Mouse (Mus musculus) CD4-positive helper T cell, adult 2 months (primary cell): ENCODE results near the gene Gm49373.

Experiments used
- DNase-seq: peaks from one replicate; pipeline ENCODE4 v3.0.0-alpha.2; 2012; ENCODE audit warnings: low read depth, missing footprints, low spot score

The Gm49373 gene

GRCm38 (mm10) chr9:21073044-21073840, at the start of gene Gm49373, which contains the start of gene Fdx1l:
TSS of gene Gm49373 (minus strand) at chr9:21073096.
TSS of gene Fdx1l (minus strand) at chr9:21073614.
- peak; percentile 88 for DNase-seq

- no peak for DNase-seq
These were observed 48.6 kb upstream of the Gm49373 start for GRCm38 (mm10) chr9:21121483-21121882.

GRCm38 (mm10) chr9:21117073-21117472, 44.2 kb upstream of the Gm49373 start:
- DNase-seq = no peak

- DNase-seq = no peak
These were observed 42.2 kb upstream of the Gm49373 start for GRCm38 (mm10) chr9:21115105-21115504.

- no peak for DNase-seq
These were observed 41.3 kb upstream of the Gm49373 start for GRCm38 (mm10) chr9:21114190-21114589.

- no peak for DNase-seq
These were observed 40.9 kb upstream of the Gm49373 start for GRCm38 (mm10) chr9:21113751-21114150.

GRCm38 (mm10) chr9:21107607-21108237, 34.8 kb upstream of the Gm49373 start:
- DNase-seq = no peak

GRCm38 (mm10) chr9:21105760-21106564, 33.1 kb upstream of the Gm49373 start:
- DNase-seq = no peak

GRCm38 (mm10) chr9:21104814-21105213, 31.9 kb upstream of the Gm49373 start:
- no peak for DNase-seq

GRCm38 (mm10) chr9:21102076-21102475, 29.2 kb upstream of the Gm49373 start:
- no peak for DNase-seq

GRCm38 (mm10) chr9:21100447-21101161, 27.7 kb upstream of the Gm49373 start:
- peak; percentile 18 for DNase-seq

- DNase-seq = no peak
These were observed 24.9 kb upstream of the Gm49373 start for GRCm38 (mm10) chr9:21097793-21098192.

GRCm38 (mm10) chr9:21095958-21096357, 23.1 kb upstream of the Gm49373 start:
- no peak for DNase-seq

- no peak for DNase-seq
These were observed 20.5 kb upstream of the Gm49373 start for GRCm38 (mm10) chr9:21093423-21093822.

- DNase-seq = peak; percentile 98
These were observed 18.9 kb upstream of the Gm49373 start, which contains the start of the genes Gm38431 and Raver1 for GRCm38 (mm10) chr9:21091707-21092320. TSS of gene Gm38431 (minus strand) at chr9:21091997. TSS of gene Raver1 (minus strand) at chr9:21092008.

- DNase-seq = no peak
These were observed 18.2 kb upstream of the Gm49373 start for GRCm38 (mm10) chr9:21090972-21091706.

GRCm38 (mm10) chr9:21090537-21090936, 17.6 kb upstream of the Gm49373 start:
- DNase-seq = no peak

- no peak for DNase-seq
These were observed 10.4 kb upstream of the Gm49373 start for GRCm38 (mm10) chr9:21083324-21083723.

- DNase-seq = no peak
These were observed 8.2 kb upstream of the Gm49373 start for GRCm38 (mm10) chr9:21081127-21081526.

- no peak for DNase-seq
These were observed 2.7 kb upstream of the Gm49373 start for GRCm38 (mm10) chr9:21075625-21076024.
